Mouse (Mus musculus) hindbrain, embryonic 16.5 days (tissue): Measurements from ENCODE around the gene Apol8. TPM values are rescaled to one million over a fixed set of nuclear protein-coding genes. Genes with fewer than 3 reads are reported as not detected.

Experiments
- ATAC-seq: fragments of 200-750 bp; cut with Nextera tagmentation; 2 replicates; pipeline ENCODE4 v1.8.0; 2017; ENCODE audit warnings: moderate TSS enrichment, moderate library complexity
- H3K27ac ChIP-seq: fragments of 300-500 bp; sonication (generic); 2 replicates; pipeline ENCODE4 v1.5.1; 2014; ENCODE audit warnings: low read depth, mild to moderate bottlenecking, control low read depth, low read length, moderate library complexity
- H3K27me3 ChIP-seq: fragments of 300-500 bp; sonication (generic); replicated peaks from 2 replicates; pipeline ENCODE4 v1.6.1; 2014; ENCODE audit warnings: low read length; ENCODE audit not compliant: control insufficient read depth, insufficient read depth
- H3K36me3 ChIP-seq: fragments of 300-500 bp; sonication (generic); 2 replicates; pipeline ENCODE4 v1.6.1; 2014; ENCODE audit warnings: mild to moderate bottlenecking, low read length, moderate library complexity, mixed read lengths; ENCODE audit not compliant: control insufficient read depth, insufficient read depth
- H3K4me1 ChIP-seq: fragments of 300-500 bp; sonication (generic); 2 replicates; pipeline ENCODE4 v1.6.1; 2014; ENCODE audit warnings: low read depth, low read length; ENCODE audit not compliant: control insufficient read depth, insufficient read depth
- H3K4me2 ChIP-seq: fragments of 300-500 bp; sonication (generic); 2 replicates; pipeline ENCODE4 v1.6.1; 2014; ENCODE audit warnings: mild to moderate bottlenecking, low read length, control low read depth, moderate library complexity
- H3K4me3 ChIP-seq: fragments of 300-500 bp; sonication (generic); 2 replicates; pipeline ENCODE4 v1.5.1; 2014; ENCODE audit warnings: mild to moderate bottlenecking, low read length, control low read depth, moderate library complexity
- H3K9ac ChIP-seq: fragments of 300-500 bp; sonication (generic); 2 replicates; pipeline ENCODE4 v1.6.1; 2014; ENCODE audit warnings: low read depth, mild to moderate bottlenecking, control low read depth, low read length, moderate library complexity
- H3K9me3 ChIP-seq: fragments of 300-500 bp; sonication (generic); 2 replicates; pipeline ENCODE4 v1.6.1; 2014; ENCODE audit warnings: mild to moderate bottlenecking, low read length, moderate library complexity; ENCODE audit not compliant: control insufficient read depth
- WGBS: fragments of 180-500 bp; shearing (Covaris S2); extraction: QIAGEN DNeasy Blood & Tissue Kit; methylation state at CpG from one replicate; pipeline ENCODE4 v1.1.7; 2014; 5-methylcytosine and 5-hydroxymethylcytosine counted together
- polyA plus RNA-seq: library from polyadenylated mRNA; unstranded; fragments of >200 nt; fragmentation: Nextera tagmentation; extraction: Ambion mirVana; gene quantifications from 2 replicates; pipeline ENCODE4 v1.2.1, GENCODE M21; 2015

Apol8 gene
- 0.14 and 0.35 TPM in 2 replicates for polyA plus RNA-seq

- Histone ChIP-seq H3K36me3 (peaks cover 8% of the 10 kb centered on the region), H3K4me3 (no peak within 1 kb of the TSS), H3K4me2 (no peak within 1 kb of the TSS), H3K9me3 (no peaks in the 10 kb centered on the region), H3K27me3 (no peaks in the 10 kb centered on the region), H3K4me1 (no peaks in the 10 kb centered on the region), H3K9ac (no peak within 1 kb of the TSS), H3K27ac (no peak within 1 kb of the TSS)
- WGBS, result 5% methylated on average over 9 of the region's 9 CpGs
- ATAC-seq, result no peak
Measured at GRCm38 (mm10) chr15:77756848-77757247, at the start of gene Apol8. Apol8 (minus strand) TSS chr15:77757003.

GRCm38 (mm10) chr15:77805657-77806056, 48.9 kb upstream of the Apol8 start:
- Histone ChIP-seq H3K27me3 (no peaks in the 10 kb centered on the region), H3K27ac (no peak overlapping the region), H3K4me3 (no peak overlapping the region), H3K9ac (no peak overlapping the region), H3K9me3 (no peaks in the 10 kb centered on the region), H3K4me1 (peaks cover 5% of the 10 kb centered on the region), H3K4me2 (no peak overlapping the region), H3K36me3 (peaks cover 2% of the 10 kb centered on the region; the same call in 1 of the 2 replicates)
- no peak for ATAC-seq
- WGBS, result 84% methylated on average over 4 of the region's 4 CpGs

- H3K27me3 ChIP-seq, result no peaks in the 10 kb centered on the region
- ATAC-seq, result no peak
- H3K4me1 ChIP-seq, result no peaks in the 10 kb centered on the region
- WGBS, result 90% methylated on average over 9 of the region's 9 CpGs
- H3K9ac ChIP-seq, result no peak overlapping the region
- H3K4me3 ChIP-seq, result no peak overlapping the region
- no peak overlapping the region for H3K4me2 ChIP-seq
- no peak overlapping the region for H3K27ac ChIP-seq
- H3K9me3 ChIP-seq, result no peaks in the 10 kb centered on the region
- H3K36me3 ChIP-seq, result peaks cover 2% of the 10 kb centered on the region; the same call in 1 of the 2 replicates
Measured at GRCm38 (mm10) chr15:77804949-77805348, 48.1 kb upstream of the Apol8 start.

GRCm38 (mm10) chr15:77804460-77804859, 47.7 kb upstream of the Apol8 start:
- Histone ChIP-seq H3K9ac (no peak overlapping the region), H3K27me3 (no peaks in the 10 kb centered on the region), H3K9me3 (no peaks in the 10 kb centered on the region), H3K4me2 (no peak overlapping the region), H3K4me1 (no peaks in the 10 kb centered on the region), H3K4me3 (no peak overlapping the region), H3K36me3 (peaks cover 2% of the 10 kb centered on the region; the same call in 1 of the 2 replicates), H3K27ac (no peak overlapping the region)
- 90% methylated on average over 6 of the region's 6 CpGs for WGBS
- no peak for ATAC-seq

GRCm38 (mm10) chr15:77803747-77804146, 46.9 kb upstream of the Apol8 start:
- H3K4me3 ChIP-seq, result no peak overlapping the region
- WGBS, result 74% methylated on average over 3 of the region's 3 CpGs
- H3K36me3 ChIP-seq, result peaks cover 2% of the 10 kb centered on the region; the same call in 1 of the 2 replicates
- peak; percentile 35; the same call in 1 of the 2 replicates for ATAC-seq
- H3K9me3 ChIP-seq, result no peaks in the 10 kb centered on the region
- peaks cover 4% of the 10 kb centered on the region for H3K4me1 ChIP-seq
- H3K27ac ChIP-seq, result no peak overlapping the region
- H3K4me2 ChIP-seq, result no peak overlapping the region
- H3K9ac ChIP-seq, result no peak overlapping the region
- no peaks in the 10 kb centered on the region for H3K27me3 ChIP-seq

GRCm38 (mm10) chr15:77802992-77803391, 46.2 kb upstream of the Apol8 start:
- peaks cover 11% of the 10 kb centered on the region for H3K4me1 ChIP-seq
- H3K4me3 ChIP-seq, result no peak overlapping the region
- peaks cover 2% of the 10 kb centered on the region; the same call in 1 of the 2 replicates for H3K36me3 ChIP-seq
- 90% methylated on average over 4 of the region's 4 CpGs for WGBS
- H3K27me3 ChIP-seq, result no peaks in the 10 kb centered on the region
- no peaks in the 10 kb centered on the region for H3K9me3 ChIP-seq
- no peak for ATAC-seq
- no peak overlapping the region for H3K4me2 ChIP-seq
- H3K9ac ChIP-seq, result no peak overlapping the region
- H3K27ac ChIP-seq, result no peak overlapping the region

- Histone ChIP-seq H3K36me3 (0 out of 2 replicates have a peak, but pooled peaks cover 2% of the 10 kb centered on the region), H3K9me3 (no peaks in the 10 kb centered on the region), H3K9ac (no peak overlapping the region), H3K4me1 (peaks cover 13% of the 10 kb centered on the region), H3K4me2 (no peak overlapping the region), H3K27me3 (no peaks in the 10 kb centered on the region), H3K4me3 (no peak overlapping the region), H3K27ac (no peak overlapping the region)
- WGBS, result 82% methylated on average over 4 of the region's 4 CpGs
- no peak for ATAC-seq
Measured at GRCm38 (mm10) chr15:77801188-77801587, 44.4 kb upstream of the Apol8 start.

GRCm38 (mm10) chr15:77800511-77800910, 43.7 kb upstream of the Apol8 start:
- Histone ChIP-seq H3K9me3 (no peaks in the 10 kb centered on the region), H3K27ac (peak overlapping the region; percentile 36; the same call in 1 of the 2 replicates), H3K4me3 (no peak overlapping the region), H3K4me1 (peaks cover 13% of the 10 kb centered on the region), H3K9ac (no peak overlapping the region), H3K27me3 (no peaks in the 10 kb centered on the region), H3K36me3 (0 out of 2 replicates have a peak, but pooled peaks cover 2% of the 10 kb centered on the region), H3K4me2 (no peak overlapping the region)
- 0 out of 2 replicates have a peak, but pooled peaks have one; percentile 22 for ATAC-seq

- H3K4me2 ChIP-seq, result no peak overlapping the region
- ATAC-seq, result no peak
- WGBS, result 89% methylated on average over 8 of the region's 8 CpGs
- peaks cover 13% of the 10 kb centered on the region for H3K4me1 ChIP-seq
- no peak overlapping the region for H3K9ac ChIP-seq
- no peak overlapping the region for H3K4me3 ChIP-seq
- 0 out of 2 replicates have a peak overlapping the region, but pooled peaks have one; percentile 73 for H3K27ac ChIP-seq
- H3K36me3 ChIP-seq, result 0 out of 2 replicates have a peak, but pooled peaks cover 2% of the 10 kb centered on the region
- H3K27me3 ChIP-seq, result no peaks in the 10 kb centered on the region
- H3K9me3 ChIP-seq, result no peaks in the 10 kb centered on the region
Measured at GRCm38 (mm10) chr15:77799491-77800474, 43.0 kb upstream of the Apol8 start.
